Mouse (Mus musculus) cortical plate, adult 2 months (tissue): Measurements from ENCODE around the gene Sox6. TPM values are rescaled to one million over a fixed set of nuclear protein-coding genes. Genes with fewer than 3 reads are reported as not detected.

ENCODE experiments used
- H3K27ac ChIP-seq: fragments of 200-500 bp; 2 replicates; pipeline ENCODE4 v1.5.1; 2012; ENCODE audit warnings: low read length, control low read depth, inconsistent platforms; ENCODE audit not compliant: insufficient read depth
- H3K4me1 ChIP-seq: fragments of 200-500 bp; 2 replicates; pipeline ENCODE4 v1.6.1; 2011; ENCODE audit warnings: low read length; ENCODE audit not compliant: control insufficient read depth, insufficient read depth
- H3K4me3 ChIP-seq: fragments of 200-500 bp; 2 replicates; pipeline ENCODE4 v1.5.1; 2011; ENCODE audit warnings: mild to moderate bottlenecking, low read length, control low read depth; ENCODE audit not compliant: insufficient read depth
- CTCF ChIP-seq: fragments of 200-500 bp; IDR thresholded peaks from 2 replicates; pipeline ENCODE4 v1.5.1; 2011; ENCODE audit warnings: mild to moderate bottlenecking, control low read depth, low read length; ENCODE audit not compliant: insufficient read depth; ENCODE audit errors: extremely low read depth
- POLR2A ChIP-seq: fragments of 200-500 bp; IDR thresholded peaks from 2 replicates; pipeline ENCODE4 v1.6.1; 2011; ENCODE audit warnings: mild to moderate bottlenecking, low read length, control low read depth; ENCODE audit not compliant: insufficient read depth; ENCODE audit errors: extremely low read depth
- polyA plus RNA-seq: library from polyadenylated mRNA; depleted of rRNA; stranded (reverse); fragments of >200 nt; gene quantifications from 2 replicates; pipeline ENCODE4 v1.2.3, GENCODE M21; 2012

Gene Sox6
- polyA plus RNA-seq, 1 experiment = 9.8 TPM

DNA sequence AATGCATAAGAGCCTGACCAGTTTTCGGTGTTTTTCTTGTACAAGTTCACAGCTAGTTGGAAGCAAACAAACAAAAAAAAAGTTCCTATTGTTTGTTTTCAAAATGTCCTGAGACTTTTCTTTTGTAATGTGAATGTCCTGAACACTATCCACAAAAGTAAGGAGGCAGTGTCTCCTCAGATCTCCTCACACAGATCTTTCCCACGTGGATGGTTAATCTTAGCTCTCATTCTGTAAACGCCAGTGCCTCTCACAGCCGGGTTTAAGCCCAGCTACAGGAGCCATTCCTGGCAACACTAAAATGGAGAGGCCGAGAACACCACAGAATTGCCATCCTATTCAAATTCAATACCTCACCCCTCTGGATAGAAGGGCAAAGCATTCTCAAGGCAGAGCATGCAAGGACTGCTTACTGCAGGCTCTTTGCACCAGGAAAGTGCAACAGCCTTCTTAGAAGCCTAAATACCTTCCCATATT, 392.6 kb downstream of the Sox6 start:
- Histone ChIP-seq H3K4me3 (no peak overlapping the region), H3K4me1 (no peaks in the 10 kb centered on the region), H3K27ac (no peak overlapping the region)
- TF ChIP-seq CTCF = no peak
- no peak for TF ChIP-seq POLR2A

- no peak overlapping the region for H3K27ac ChIP-seq
- TF ChIP-seq CTCF (no peak), POLR2A (no peak)
- H3K4me3 ChIP-seq = no peak overlapping the region
- no peaks in the 10 kb centered on the region for H3K4me1 ChIP-seq
Observed at GRCm38 (mm10) chr7:115645272-115645970, 393.2 kb downstream of the Sox6 start.

- TF ChIP-seq POLR2A (no peak), CTCF (no peak)
Observed at GRCm38 (mm10) chr7:115630691-115631090, 407.9 kb downstream of the Sox6 start.

GRCm38 (mm10) chr7:115630287-115630686, 408.3 kb downstream of the Sox6 start:
- H3K4me1 ChIP-seq = peaks cover 2% of the 10 kb centered on the region; the same call in 1 of the 2 replicates
- H3K4me3 ChIP-seq = no peak overlapping the region
- H3K27ac ChIP-seq = no peak overlapping the region
- TF ChIP-seq CTCF = no peak
- no peak for TF ChIP-seq POLR2A

More at GRCm38 (mm10) chr7:115630691-115631090, 407.9 kb downstream of the Sox6 start:
- H3K27ac ChIP-seq = no peak overlapping the region
- no peak overlapping the region for H3K4me3 ChIP-seq
- H3K4me1 ChIP-seq = no peaks in the 10 kb centered on the region

- Histone ChIP-seq H3K4me3 (no peak overlapping the region), H3K27ac (no peak overlapping the region), H3K4me1 (peaks cover 4% of the 10 kb centered on the region; the same call in 1 of the 2 replicates)
- TF ChIP-seq CTCF (no peak), POLR2A (no peak)
Observed at GRCm38 (mm10) chr7:115628766-115629165, 409.8 kb downstream of the Sox6 start.

DNA sequence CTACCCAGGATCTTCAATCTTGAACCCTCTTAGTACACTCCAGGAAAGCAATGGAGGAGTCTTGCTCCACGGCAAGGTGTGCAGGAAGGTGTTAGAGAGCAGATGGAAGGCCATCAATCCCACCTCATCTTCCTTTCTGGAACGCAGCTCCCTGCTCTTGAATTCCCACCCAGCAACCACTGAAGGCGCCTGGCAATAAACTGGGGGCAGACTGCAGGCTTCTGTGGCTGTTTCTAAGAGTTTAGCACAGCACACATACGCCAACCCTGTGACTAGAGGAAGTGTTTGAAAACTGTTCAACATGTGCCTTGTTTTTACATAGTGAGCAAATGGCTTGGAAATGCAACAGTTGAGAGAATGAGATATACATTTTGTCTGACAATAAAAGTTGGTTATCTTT, 412.6 kb downstream of the Sox6 start:
- Histone ChIP-seq H3K4me3 (no peak overlapping the region), H3K27ac (no peak overlapping the region), H3K4me1 (peaks cover 4% of the 10 kb centered on the region; the same call in 1 of the 2 replicates)
- TF ChIP-seq POLR2A (no peak), CTCF (no peak)

- TF ChIP-seq POLR2A (no peak), CTCF (no peak)
- Histone ChIP-seq H3K27ac (no peak overlapping the region), H3K4me3 (no peak overlapping the region)
Observed at GRCm38 (mm10) chr7:115624907-115625552, 413.6 kb downstream of the Sox6 start.

GRCm38 (mm10) chr7:115624451-115624850, 414.1 kb downstream of the Sox6 start:
- peaks cover 4% of the 10 kb centered on the region; the same call in 1 of the 2 replicates for H3K4me1 ChIP-seq
- H3K27ac ChIP-seq = no peak overlapping the region
- H3K4me3 ChIP-seq = no peak overlapping the region
- TF ChIP-seq CTCF = no peak
- TF ChIP-seq POLR2A = no peak

More at GRCm38 (mm10) chr7:115624907-115625552, 413.6 kb downstream of the Sox6 start:
- peaks cover 4% of the 10 kb centered on the region; the same call in 1 of the 2 replicates for H3K4me1 ChIP-seq

- Histone ChIP-seq H3K4me3 (peak overlapping the region; percentile 18; the same call in 1 of the 2 replicates), H3K4me1 (no peaks in the 10 kb centered on the region), H3K27ac (no peak overlapping the region)
- TF ChIP-seq CTCF (no peak), POLR2A (no peak)
Observed at GRCm38 (mm10) chr7:115615697-115616237, 422.8 kb downstream of the Sox6 start.
